Mouse (Mus musculus): ENCODE results near the gene Ptgdr2. TPM values are rescaled to one million over a fixed set of nuclear protein-coding genes. Genes with fewer than 3 reads are reported as not detected.

The Ptgdr2 gene
- polyA plus RNA-seq, 2 experiments, result 0.04 to 0.05 TPM

DNA sequence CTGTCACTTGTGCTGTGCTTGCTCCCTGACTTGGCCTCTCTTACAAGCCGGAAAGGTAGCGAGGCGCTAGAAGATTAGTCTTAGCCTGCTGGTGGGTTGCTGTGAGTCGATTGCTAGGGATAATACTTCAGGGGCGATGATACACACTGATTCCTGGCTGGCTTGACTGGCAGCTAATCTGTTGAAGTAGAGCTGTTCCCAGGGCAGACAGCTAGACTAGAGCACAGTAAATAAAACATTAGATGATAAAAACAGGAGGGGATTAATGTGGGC is 31.3 kb upstream of the Ptgdr2 start:
- Histone ChIP-seq H3K27ac (no peak overlapping the region), H3K9ac (replicated peaks) (no peak overlapping the region), H3K27me3 (ENCODE audit: control insufficient read depth, insufficient read depth, low read length) (no peaks in the 10 kb centered on the region), H3K4me3 (ENCODE audit: insufficient read depth in 1 of 2, low read depth in 2 of 2, low read length in 2 of 2) (no peak overlapping the region), H3K4me2 (ENCODE audit: low read depth) (no peak overlapping the region), H3K36me3 (replicated peaks; ENCODE audit: control insufficient read depth, insufficient read depth, low read depth) (peaks cover 36% of the 10 kb centered on the region), H3K4me1 (replicated peaks; ENCODE audit: control insufficient read depth in 2 of 2, insufficient read depth in 2 of 2, low read length in 1 of 2) (0 out of 4 replicates have a peak, but pooled peaks cover 0 to 7% of the 10 kb centered on the region in 2 experiments), H3K9me3 (ENCODE audit: control insufficient read depth, low read length) (no peaks in the 10 kb centered on the region)
- 83% methylated on average over 5 of the region's 5 CpGs for whole genome bisulfite sequencing (ENCODE audit: insufficient replicate concordance)
- DNase-seq (ENCODE audit: low read depth in 3 of 3, low spot score in 3 of 3) (no peak), ATAC-seq (ENCODE audit: insufficient read depth) (no peak)
- TF ChIP-seq EP300 (IDR thresholded peaks at IDR 0.05; ENCODE audit: low read depth) (no peak), CTCF (IDR thresholded peaks at IDR 0.05; ENCODE audit: low read depth) (no peak)

DNA sequence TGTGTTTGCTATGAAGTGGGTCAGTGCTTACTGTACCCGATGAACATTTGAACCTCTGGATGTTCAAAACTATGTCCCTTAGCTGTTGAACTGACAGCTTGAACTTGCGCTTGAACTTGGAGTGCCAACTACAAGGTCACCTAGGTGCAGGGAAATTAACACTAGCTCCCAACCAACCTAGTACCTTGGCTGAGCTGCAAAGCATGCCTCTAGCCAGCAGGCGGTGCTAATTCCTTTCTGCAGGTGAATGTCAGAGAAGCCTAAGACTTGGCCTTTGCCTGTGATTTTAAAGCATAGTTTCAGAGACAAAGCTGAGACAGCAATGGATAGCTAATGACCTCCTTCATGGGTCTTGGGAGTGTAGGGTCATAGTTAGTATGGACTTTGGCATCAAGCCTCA is 29.1 kb upstream of the Ptgdr2 start:
- peak in 1 of 3 experiments; percentile 7 for DNase-seq (ENCODE audit: low read depth in 3 of 3, low spot score in 3 of 3)
- TF ChIP-seq CTCF (IDR thresholded peaks at IDR 0.05; ENCODE audit: low read depth) (peak; percentile 83), EP300 (IDR thresholded peaks at IDR 0.05; ENCODE audit: low read depth) (no peak)
- Histone ChIP-seq H3K9me3 (ENCODE audit: control insufficient read depth, low read length) (no peaks in the 10 kb centered on the region), H3K27me3 (ENCODE audit: control insufficient read depth, insufficient read depth, low read length) (no peaks in the 10 kb centered on the region), H3K4me2 (ENCODE audit: low read depth) (no peak overlapping the region), H3K9ac (replicated peaks) (no peak overlapping the region), H3K36me3 (replicated peaks; ENCODE audit: control insufficient read depth, insufficient read depth, low read depth) (peaks cover 25% of the 10 kb centered on the region), H3K27ac (no peak overlapping the region), H3K4me1 (replicated peaks; ENCODE audit: control insufficient read depth in 2 of 2, insufficient read depth in 2 of 2, low read length in 1 of 2) (0 out of 4 replicates have a peak, but pooled peaks cover 0 to 7% of the 10 kb centered on the region in 2 experiments), H3K4me3 (ENCODE audit: insufficient read depth in 1 of 2, low read depth in 2 of 2, low read length in 2 of 2) (no peak overlapping the region)
- ATAC-seq (ENCODE audit: insufficient read depth), result peak; percentile 21; the same call in 1 of the 2 replicates
- 42% methylated on average over 3 of the region's 3 CpGs for WGBS (ENCODE audit: insufficient replicate concordance)

GRCm38 (mm10) chr19:10909087-10909721 is 27.8 kb upstream of the Ptgdr2 start:
- 70% methylated on average over 6 of the region's 6 CpGs for WGBS (ENCODE audit: insufficient replicate concordance)
- Histone ChIP-seq H3K4me2 (ENCODE audit: low read depth) (no peak overlapping the region), H3K4me3 (ENCODE audit: insufficient read depth in 1 of 2, low read depth in 2 of 2, low read length in 2 of 2) (no peak overlapping the region), H3K36me3 (replicated peaks; ENCODE audit: control insufficient read depth, insufficient read depth, low read depth) (peaks cover 16% of the 10 kb centered on the region), H3K27me3 (ENCODE audit: control insufficient read depth, insufficient read depth, low read length) (no peaks in the 10 kb centered on the region), H3K9me3 (ENCODE audit: control insufficient read depth, low read length) (no peaks in the 10 kb centered on the region), H3K4me1 (replicated peaks; ENCODE audit: control insufficient read depth in 2 of 2, insufficient read depth in 2 of 2, low read length in 1 of 2) (0 out of 4 replicates have a peak, but pooled peaks cover 0 to 6% of the 10 kb centered on the region in 2 experiments), H3K27ac (no peak overlapping the region), H3K9ac (replicated peaks) (no peak overlapping the region)
- ATAC-seq (ENCODE audit: insufficient read depth) (no peak), DNase-seq (ENCODE audit: low read depth in 3 of 3, low spot score in 3 of 3) (no peak)
- TF ChIP-seq EP300 (IDR thresholded peaks at IDR 0.05; ENCODE audit: low read depth) (no peak), CTCF (IDR thresholded peaks at IDR 0.05; ENCODE audit: low read depth) (no peak)

DNA sequence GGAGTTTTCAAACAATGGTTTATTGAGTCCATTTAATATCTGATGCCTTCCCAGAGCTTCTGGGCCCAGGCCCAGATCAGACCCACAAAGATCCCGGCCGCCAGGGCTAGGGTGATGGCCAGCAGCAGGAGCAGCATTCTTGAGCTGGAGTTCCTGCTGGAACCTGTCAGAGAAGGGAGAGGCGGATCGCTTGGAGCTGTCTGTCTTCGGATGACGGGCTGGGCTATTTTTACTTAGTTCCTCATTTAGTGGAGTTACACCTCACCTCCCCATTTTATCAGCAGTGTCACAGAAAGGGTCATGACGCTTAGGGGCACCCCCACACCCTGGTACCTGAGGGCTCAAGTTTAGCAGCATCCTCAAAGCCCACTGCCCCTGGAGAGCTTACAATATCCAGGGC is 22.7 kb upstream of the Ptgdr2 start:
- Histone ChIP-seq H3K9me3 (ENCODE audit: control insufficient read depth, low read length) (no peaks in the 10 kb centered on the region), H3K4me3 (ENCODE audit: insufficient read depth in 1 of 2, low read depth in 2 of 2, low read length in 2 of 2) (no peak overlapping the region), H3K9ac (replicated peaks) (no peak overlapping the region), H3K27ac (no peak overlapping the region), H3K4me1 (replicated peaks; ENCODE audit: control insufficient read depth in 2 of 2, insufficient read depth in 2 of 2, low read length in 1 of 2) (0 out of 4 replicates have a peak, but pooled peaks cover 0 to 3% of the 10 kb centered on the region in 2 experiments), H3K36me3 (replicated peaks; ENCODE audit: control insufficient read depth, insufficient read depth, low read depth) (no peaks in the 10 kb centered on the region), H3K4me2 (ENCODE audit: low read depth) (no peak overlapping the region), H3K27me3 (ENCODE audit: control insufficient read depth, insufficient read depth, low read length) (no peaks in the 10 kb centered on the region)
- TF ChIP-seq EP300 (IDR thresholded peaks at IDR 0.05; ENCODE audit: low read depth), result no peak
- WGBS (ENCODE audit: insufficient replicate concordance), result 12% methylated on average over 7 of the region's 7 CpGs
- no peak for DNase-seq (ENCODE audit: low read depth in 3 of 3, low spot score in 3 of 3)
- no peak for ATAC-seq (ENCODE audit: insufficient read depth)

- H3K36me3 ChIP-seq (replicated peaks; ENCODE audit: control insufficient read depth, insufficient read depth, low read depth), result no peaks in the 10 kb centered on the region
Measured at GRCm38 (mm10) chr19:10914870-10915269, 22.1 kb upstream of the Ptgdr2 start.

More at GRCm38 (mm10) chr19:10914870-10915269, 22.1 kb upstream of the Ptgdr2 start:
- no peak overlapping the region for H3K4me2 ChIP-seq (ENCODE audit: low read depth)
- no peak overlapping the region for H3K27ac ChIP-seq
- H3K4me3 ChIP-seq (ENCODE audit: insufficient read depth in 1 of 2, low read depth in 2 of 2, low read length in 2 of 2), result no peak overlapping the region
- 0 out of 4 replicates have a peak, but pooled peaks cover 0 to 3% of the 10 kb centered on the region in 2 experiments for H3K4me1 ChIP-seq (replicated peaks; ENCODE audit: control insufficient read depth in 2 of 2, insufficient read depth in 2 of 2, low read length in 1 of 2)
- H3K9ac ChIP-seq (replicated peaks), result no peak overlapping the region
- 23% methylated on average over 2 of the region's 2 CpGs for WGBS (ENCODE audit: insufficient replicate concordance)
- DNase-seq (ENCODE audit: low read depth in 3 of 3, low spot score in 3 of 3) (no peak), ATAC-seq (ENCODE audit: insufficient read depth) (no peak)
- no peak for TF ChIP-seq EP300 (IDR thresholded peaks at IDR 0.05; ENCODE audit: low read depth)
- no peak for TF ChIP-seq CTCF (IDR thresholded peaks at IDR 0.05; ENCODE audit: low read depth)
- no peaks in the 10 kb centered on the region for H3K27me3 ChIP-seq (ENCODE audit: control insufficient read depth, insufficient read depth, low read length)
- no peaks in the 10 kb centered on the region for H3K9me3 ChIP-seq (ENCODE audit: control insufficient read depth, low read length)

Measured in liver, embryonic 14.5 days (tissue).